Mouse (Mus musculus) myocyte (in vitro differentiated cells): ENCODE measurements around the gene Adamts6. TPM values are rescaled to one million over a fixed set of nuclear protein-coding genes. Genes with fewer than 3 reads are reported as not detected.

ENCODE experiments used
- H3K27me3 ChIP-seq: one replicate; pipeline ENCODE4 v1.6.1; 2011; ENCODE audit not compliant: control insufficient read depth, insufficient read depth, insufficient read length
- H3K36me3 ChIP-seq: one replicate; pipeline ENCODE4 v1.6.1; 2011; ENCODE audit not compliant: control insufficient read depth, insufficient read depth
- H3K4me2 ChIP-seq: one replicate; pipeline ENCODE4 v1.6.1; 2011; ENCODE audit warnings: low read depth, control low read depth
- H3K4me3 ChIP-seq: one replicate; pipeline ENCODE4 v1.5.1; 2011; ENCODE audit warnings: mild to moderate bottlenecking, control low read depth, moderate library complexity
- H3K79me2 ChIP-seq: one replicate; pipeline ENCODE4 v1.6.1; 2011; ENCODE audit not compliant: control insufficient read depth, insufficient read depth
- H3ac ChIP-seq: one replicate; pipeline ENCODE4 v1.6.1; 2011; ENCODE audit not compliant: control insufficient read depth, insufficient read length
- CEBPB ChIP-seq: IDR thresholded peaks from 2 replicates; pipeline ENCODE4 v1.6.1; 2011; ENCODE audit warnings: mild to moderate bottlenecking, moderate library complexity; ENCODE audit not compliant: poor library complexity, insufficient read depth, severe bottlenecking
- E2F4 ChIP-seq: IDR thresholded peaks from one replicate; pipeline ENCODE4 v1.6.1; 2011; ENCODE audit warnings: mild to moderate bottlenecking, control low read depth, moderate library complexity; ENCODE audit not compliant: insufficient read depth
- MAX ChIP-seq: IDR thresholded peaks from one replicate; pipeline ENCODE4 v1.6.1; 2011; ENCODE audit warnings: low read depth, mild to moderate bottlenecking, control low read depth
- MYOD1 ChIP-seq, 3 experiments: IDR thresholded peaks; one replicate each; pipeline ENCODE4 v1.6.1; 2011; ENCODE audit warnings: control low read depth in 2 of 3, low read depth in 2 of 3, mild to moderate bottlenecking in 2 of 3, moderate library complexity in 1 of 3; ENCODE audit not compliant: insufficient read length in 2 of 3, control insufficient read depth in 1 of 3
- MYOG ChIP-seq, 3 experiments: IDR thresholded peaks; one replicate each; pipeline ENCODE4 v1.6.1; 2011; ENCODE audit warnings: control low read depth in 2 of 3, low read depth in 2 of 3, mild to moderate bottlenecking in 2 of 3; ENCODE audit not compliant: insufficient read length in 2 of 3, control insufficient read depth in 1 of 3, insufficient read depth in 1 of 3
- POLR2A ChIP-seq: IDR thresholded peaks from one replicate; pipeline ENCODE4 v1.6.1; 2011; ENCODE audit warnings: low read depth, mild to moderate bottlenecking, control low read depth, moderate library complexity; ENCODE audit not compliant: insufficient read length
- POLR2AphosphoS2 ChIP-seq: IDR thresholded peaks from one replicate; pipeline ENCODE4 v1.6.1; 2011; ENCODE audit warnings: low read depth, control low read depth; ENCODE audit not compliant: insufficient read length
- REST ChIP-seq: IDR thresholded peaks from one replicate; pipeline ENCODE4 v1.6.1; 2011; ENCODE audit warnings: mild to moderate bottlenecking, control low read depth, moderate library complexity; ENCODE audit not compliant: insufficient read depth, insufficient read length
- SRF ChIP-seq: IDR thresholded peaks from one replicate; pipeline ENCODE4 v1.6.1; 2011; ENCODE audit warnings: low read depth; ENCODE audit not compliant: control insufficient read depth, insufficient read length
- TCF12 ChIP-seq: IDR thresholded peaks from one replicate; pipeline ENCODE4 v1.6.1; 2011; ENCODE audit warnings: mild to moderate bottlenecking, control low read depth; ENCODE audit not compliant: poor library complexity, insufficient read depth, severe bottlenecking
- TCF3 ChIP-seq: IDR thresholded peaks from one replicate; pipeline ENCODE4 v1.6.1; 2011; ENCODE audit warnings: low read depth, control low read depth; ENCODE audit not compliant: insufficient read length
- USF1 ChIP-seq: IDR thresholded peaks from one replicate; pipeline ENCODE4 v1.6.1; 2011; ENCODE audit warnings: low read depth, mild to moderate bottlenecking, control low read depth, moderate library complexity
- polyA plus RNA-seq: library from polyadenylated mRNA; unstranded; fragments of >200 nt; fragmentation: generic; extraction: Trizol; gene quantifications from one replicate; pipeline ENCODE4 v1.2.1, GENCODE M21; 2012; ENCODE audit warnings: missing spikeins

The Adamts6 gene
- polyA plus RNA-seq, 1 experiment, result 2.0 TPM

DNA sequence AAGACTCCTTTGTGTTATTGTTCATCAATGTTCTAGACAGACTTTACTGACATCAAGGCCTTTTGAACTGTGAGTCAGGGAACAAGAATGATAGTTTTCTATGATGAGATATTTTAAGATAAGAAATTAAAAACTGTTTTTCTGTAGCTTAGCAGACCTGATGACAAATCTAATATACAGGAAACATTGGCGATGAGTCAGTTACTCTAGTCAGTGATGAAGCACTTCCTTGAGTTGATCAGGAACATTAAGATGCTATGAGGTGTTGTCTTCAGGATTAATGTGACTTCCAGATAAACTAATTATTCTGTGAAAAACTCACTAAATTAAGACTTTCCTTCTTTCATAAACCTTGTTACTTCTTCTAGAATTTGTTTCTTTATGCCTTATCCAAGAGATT lies 160.7 kb downstream of the Adamts6 start:
- TF ChIP-seq SRF (no peak), MYOD1 (IDR thresholded peaks at IDR 0.05; ENCODE audit: control insufficient read depth in 1 of 3, insufficient read length in 2 of 3, low read depth in 2 of 3) (no peak), MYOG (IDR thresholded peaks at IDR 0.05; ENCODE audit: control insufficient read depth in 1 of 3, insufficient read depth in 1 of 3, insufficient read length in 2 of 3, low read depth in 2 of 3) (no peak), REST (no peak), POLR2AphosphoS2 (no peak), TCF3 (no peak)
- H3K4me3 ChIP-seq, result no peak overlapping the region
- no peak overlapping the region for H3ac ChIP-seq
- peaks cover 21% of the 10 kb centered on the region for H3K36me3 ChIP-seq
- no peaks in the 10 kb centered on the region for H3K79me2 ChIP-seq
- no peaks in the 10 kb centered on the region for H3K27me3 ChIP-seq
- H3K4me2 ChIP-seq, result no peak overlapping the region

DNA sequence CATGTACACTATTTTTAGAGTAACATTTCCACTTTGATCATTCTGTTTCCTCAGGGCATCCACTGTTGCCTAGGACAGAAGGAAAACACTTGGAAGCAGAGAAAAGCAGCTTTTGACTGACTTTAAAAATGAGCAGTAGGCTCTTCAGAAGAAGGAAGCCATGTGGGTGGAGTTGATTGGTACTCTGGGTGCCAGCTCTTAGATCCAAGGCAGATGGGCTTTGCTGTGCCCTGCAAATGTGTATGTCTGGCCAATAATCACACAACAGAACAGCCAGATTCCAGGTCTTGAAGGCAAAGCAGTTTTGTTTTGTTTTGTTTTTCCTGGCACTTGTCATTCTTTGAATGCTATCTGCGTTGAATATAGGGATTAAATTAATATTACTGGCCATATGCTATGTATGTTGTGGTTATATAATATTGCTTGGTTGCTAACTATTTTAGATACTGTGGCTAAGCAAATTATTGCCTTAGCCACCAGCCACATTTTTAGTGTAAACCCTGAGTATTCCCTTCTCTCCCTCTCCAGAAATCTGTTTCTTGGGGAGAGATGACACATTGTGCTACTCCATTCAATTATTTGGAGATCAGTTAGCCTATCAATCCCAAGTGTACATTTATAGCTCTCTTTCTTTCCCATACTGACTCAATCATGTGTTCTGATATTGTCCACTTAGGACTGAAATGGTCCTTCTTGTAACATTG lies 165.8 kb downstream of the Adamts6 start:
- no peak for TF ChIP-seq E2F4
- TF ChIP-seq SRF, result no peak
- no peak for TF ChIP-seq CEBPB
- no peak for TF ChIP-seq POLR2A
- TF ChIP-seq MAX, result no peak
- no peak for TF ChIP-seq MYOG (IDR thresholded peaks at IDR 0.05; ENCODE audit: control insufficient read depth in 1 of 3, insufficient read depth in 1 of 3, insufficient read length in 2 of 3, low read depth in 2 of 3)
- TF ChIP-seq POLR2AphosphoS2, result no peak
- TF ChIP-seq TCF3, result no peak
- no peak for TF ChIP-seq REST
- TF ChIP-seq USF1, result no peak
- TF ChIP-seq TCF12, result no peak
- no peak for TF ChIP-seq MYOD1 (IDR thresholded peaks at IDR 0.05; ENCODE audit: control insufficient read depth in 1 of 3, insufficient read length in 2 of 3, low read depth in 2 of 3)
- H3K4me2 ChIP-seq, result no peak overlapping the region
- no peak overlapping the region for H3ac ChIP-seq
- H3K27me3 ChIP-seq, result no peaks in the 10 kb centered on the region
- no peaks in the 10 kb centered on the region for H3K79me2 ChIP-seq
- no peak overlapping the region for H3K4me3 ChIP-seq
- H3K36me3 ChIP-seq, result peaks cover 13% of the 10 kb centered on the region

DNA sequence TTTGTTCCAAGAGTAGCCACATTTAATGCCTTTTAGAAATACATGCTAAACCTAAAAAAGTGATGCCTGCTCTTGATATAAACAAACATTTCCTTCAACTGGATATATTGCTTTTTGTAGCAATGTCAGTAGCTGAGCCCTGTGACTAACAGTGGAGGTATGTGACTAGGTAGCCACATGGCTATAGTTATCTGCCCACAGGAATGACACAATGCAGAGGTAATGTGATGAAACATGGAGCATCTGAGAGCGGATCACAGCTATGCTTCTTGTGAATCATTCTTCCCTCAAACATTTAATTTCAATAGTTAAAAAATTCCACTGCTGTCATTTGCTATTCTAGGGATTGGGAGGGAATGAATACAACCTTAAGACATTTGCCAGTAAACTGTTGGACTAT lies 172.7 kb downstream of the Adamts6 start:
- Histone ChIP-seq H3K4me3 (no peak overlapping the region), H3ac (no peak overlapping the region), H3K4me2 (peak overlapping the region; percentile 35), H3K27me3 (no peaks in the 10 kb centered on the region), H3K79me2 (no peaks in the 10 kb centered on the region), H3K36me3 (peaks cover 14% of the 10 kb centered on the region)
- TF ChIP-seq MYOD1 (IDR thresholded peaks at IDR 0.05; ENCODE audit: control insufficient read depth in 1 of 3, insufficient read length in 2 of 3, low read depth in 2 of 3) (peak in 1 of 3 experiments; percentile 32), USF1 (peak; percentile 55), MYOG (IDR thresholded peaks at IDR 0.05; ENCODE audit: control insufficient read depth in 1 of 3, insufficient read depth in 1 of 3, insufficient read length in 2 of 3, low read depth in 2 of 3) (no peak), REST (no peak), POLR2A (no peak), CEBPB (peak; percentile 95)

DNA sequence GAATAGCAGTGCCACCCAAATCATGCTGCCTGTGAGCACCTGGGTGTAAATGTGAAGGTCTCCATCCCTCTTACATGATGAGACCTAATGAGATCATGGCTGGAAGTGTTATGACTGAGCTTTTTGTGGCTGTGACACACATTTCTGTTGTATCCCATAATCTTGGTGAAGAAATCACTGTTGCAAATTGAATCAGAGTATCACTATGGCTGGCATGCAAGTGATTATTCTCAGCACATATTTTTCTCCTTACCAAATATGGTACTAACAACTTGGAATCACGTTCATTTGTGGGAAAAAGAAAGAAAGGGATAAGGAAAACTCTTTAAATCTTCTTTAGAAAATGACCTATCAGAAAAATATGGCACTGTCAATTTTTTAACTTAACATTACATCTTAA lies 180.4 kb downstream of the Adamts6 start:
- TF ChIP-seq CEBPB, result no peak
- no peak overlapping the region for H3ac ChIP-seq
- no peaks in the 10 kb centered on the region for H3K79me2 ChIP-seq

DNA sequence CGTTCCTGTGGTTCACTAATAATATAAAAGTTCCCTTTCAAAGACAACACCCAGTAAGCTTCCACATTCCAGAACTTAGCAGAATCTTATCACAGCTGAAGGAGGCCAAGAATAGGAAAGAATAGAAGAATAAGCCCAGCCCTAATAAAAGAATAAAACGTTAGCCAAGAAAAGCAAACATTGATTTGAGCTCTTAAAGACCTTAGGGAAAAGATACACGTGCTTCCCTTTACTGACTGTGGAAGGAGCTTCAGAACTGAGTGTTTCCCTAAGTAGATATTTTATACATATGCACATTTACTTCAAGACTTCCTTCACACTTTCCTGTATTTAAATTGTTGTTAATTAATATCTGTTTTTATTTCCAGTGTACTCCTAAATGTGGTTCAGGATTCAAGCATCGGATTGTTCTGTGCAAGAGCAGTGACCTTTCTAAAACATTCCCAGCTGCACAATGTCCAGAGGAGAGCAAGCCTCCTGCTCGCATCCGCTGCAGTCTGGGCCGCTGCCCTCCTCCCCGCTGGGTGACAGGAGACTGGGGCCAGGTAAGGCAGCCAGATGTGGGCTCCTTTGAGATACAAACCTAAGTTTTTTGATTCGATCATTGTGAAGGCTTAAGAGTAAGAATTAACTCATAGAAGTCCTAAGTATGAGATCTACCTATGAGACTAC lies 188.8 kb downstream of the Adamts6 start:
- no peak overlapping the region for H3ac ChIP-seq
- TF ChIP-seq REST (no peak), POLR2A (no peak), TCF12 (no peak), SRF (no peak), TCF3 (no peak), MYOD1 (IDR thresholded peaks at IDR 0.05; ENCODE audit: control insufficient read depth in 1 of 3, insufficient read length in 2 of 3, low read depth in 2 of 3) (no peak), CEBPB (no peak), MYOG (IDR thresholded peaks at IDR 0.05; ENCODE audit: control insufficient read depth in 1 of 3, insufficient read depth in 1 of 3, insufficient read length in 2 of 3, low read depth in 2 of 3) (no peak), POLR2AphosphoS2 (no peak), E2F4 (no peak), MAX (no peak), USF1 (no peak)
- no peak overlapping the region for H3K4me3 ChIP-seq

More for the DNA sequence above, 180.4 kb downstream of the Adamts6 start:
- peaks cover 12% of the 10 kb centered on the region for H3K36me3 ChIP-seq
- H3K4me3 ChIP-seq, result no peak overlapping the region
- H3K4me2 ChIP-seq, result no peak overlapping the region
- no peaks in the 10 kb centered on the region for H3K27me3 ChIP-seq

More for the DNA sequence above, 188.8 kb downstream of the Adamts6 start:
- Histone ChIP-seq H3K79me2 (no peaks in the 10 kb centered on the region), H3K4me2 (peak overlapping the region; percentile 1), H3K27me3 (no peaks in the 10 kb centered on the region), H3K36me3 (peaks cover 23% of the 10 kb centered on the region)
